Mouse (Mus musculus): ENCODE results near the gene Six1. TPM values are rescaled to one million over a fixed set of nuclear protein-coding genes. Genes with fewer than 3 reads are reported as not detected.
A peak's percentile ranks its signal among the peaks of the same experiment; 100 is the strongest.

Gene Six1
- total RNA-seq, 1 experiment, result 2.9 TPM

DNA sequence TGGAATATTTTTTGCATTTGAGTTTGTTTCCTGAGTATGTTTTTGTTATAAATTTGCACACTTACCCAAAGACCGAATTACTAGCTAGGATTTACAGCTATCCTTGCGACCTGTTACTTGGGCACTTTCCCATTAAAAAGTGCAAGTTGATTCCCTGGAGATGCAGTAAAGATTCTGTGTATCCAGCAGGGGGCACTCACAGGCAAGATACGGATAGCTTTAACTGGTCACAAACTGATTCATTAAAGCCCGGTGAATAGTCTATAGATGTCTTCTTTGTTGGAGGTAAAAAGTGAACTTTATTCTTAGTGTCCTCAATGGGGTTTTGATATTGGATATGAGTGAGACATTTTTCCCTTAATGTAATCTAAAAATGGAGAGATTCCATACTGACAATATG is 32.7 kb downstream of the Six1 start:
- no peaks in the 10 kb centered on the region for H3K9me3 ChIP-seq (ENCODE audit: control insufficient read depth, insufficient read depth, low read depth, low read length)
- no peaks in the 10 kb centered on the region for H3K4me1 ChIP-seq (ENCODE audit: control insufficient read depth in 2 of 2, insufficient read depth in 2 of 2, low read length in 2 of 2, poor library complexity in 1 of 2)
- H3K9ac ChIP-seq (ENCODE audit: insufficient read depth, low read depth, low read length, poor library complexity, severe bottlenecking), result no peak overlapping the region
- DNase-seq (ENCODE audit: low read depth, low spot score), result peak; percentile 62
- no peak overlapping the region for H3K27ac ChIP-seq (ENCODE audit: insufficient read depth, low read depth, low read length, poor library complexity, severe bottlenecking)
- H3K36me3 ChIP-seq (ENCODE audit: control insufficient read depth, insufficient read depth, low read length, poor library complexity, severe bottlenecking), result no peaks in the 10 kb centered on the region
- in situ Hi-C loops (cut with MboI; ENCODE audit: low sequenced_read_pairs in 2 of 2, unreplicated experiment in 2 of 2), result loop anchor here in 1 of 2 experiments (10.0 kb wide), 1 partner anchor 434 kb away; no protein-coding TSS in a partner anchor
- no peak overlapping the region for H3K4me3 ChIP-seq (ENCODE audit: insufficient read depth in 1 of 2, low read depth in 1 of 2, low read length in 2 of 2, poor library complexity in 1 of 2, severe bottlenecking in 1 of 2)
- TF ChIP-seq HCFC1 (IDR thresholded peaks at IDR 0.05; ENCODE audit: borderline replicate concordance, insufficient read depth, low read length) (no peak), CHD2 (IDR thresholded peaks at IDR 0.05; ENCODE audit: low read depth, low read length) (no peak), ZC3H11A (IDR thresholded peaks at IDR 0.05; ENCODE audit: borderline replicate concordance, low read depth, low read length) (peak; percentile 85; the same call in 1 of the 2 replicates), MAFK (IDR thresholded peaks at IDR 0.05; ENCODE audit: insufficient read depth, low read depth, low read length) (no peak), ZNF384 (IDR thresholded peaks at IDR 0.05; ENCODE audit: low read depth, low read length) (no peak)

DNA sequence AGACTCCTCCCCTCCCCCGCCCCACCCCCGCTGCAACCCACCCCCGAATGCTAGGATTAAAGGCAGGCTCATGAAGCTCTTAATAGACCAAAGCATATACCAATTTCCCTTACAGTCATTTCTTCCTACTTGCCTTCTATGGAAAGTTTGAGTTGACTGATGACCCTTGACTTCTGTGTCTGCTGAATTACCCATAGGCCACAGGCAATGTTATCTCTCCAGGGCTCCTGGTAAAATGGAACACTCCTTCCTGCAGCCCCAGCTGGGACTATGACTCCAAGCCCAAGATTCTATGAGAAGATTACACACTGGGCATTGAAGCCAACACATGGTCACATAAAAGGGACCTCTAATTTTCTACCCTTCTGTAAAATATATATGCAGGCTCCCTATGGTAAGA is 33.3 kb downstream of the Six1 start:
- Histone ChIP-seq H3K4me3 (ENCODE audit: insufficient read depth in 1 of 2, low read depth in 1 of 2, low read length in 2 of 2, poor library complexity in 1 of 2, severe bottlenecking in 1 of 2) (no peak overlapping the region), H3K36me3 (ENCODE audit: control insufficient read depth, insufficient read depth, low read length, poor library complexity, severe bottlenecking) (no peaks in the 10 kb centered on the region), H3K9me3 (ENCODE audit: control insufficient read depth, insufficient read depth, low read depth, low read length) (no peaks in the 10 kb centered on the region), H3K9ac (ENCODE audit: insufficient read depth, low read depth, low read length, poor library complexity, severe bottlenecking) (no peak overlapping the region), H3K4me1 (ENCODE audit: control insufficient read depth in 2 of 2, insufficient read depth in 2 of 2, low read length in 2 of 2, poor library complexity in 1 of 2) (no peaks in the 10 kb centered on the region), H3K27ac (ENCODE audit: insufficient read depth, low read depth, low read length, poor library complexity, severe bottlenecking) (no peak overlapping the region)
- in situ Hi-C loops (cut with MboI; ENCODE audit: low sequenced_read_pairs in 2 of 2, unreplicated experiment in 2 of 2), result loop anchor here in 1 of 2 experiments (10.0 kb wide), 1 partner anchor 434 kb away; no protein-coding TSS in a partner anchor
- DNase-seq (ENCODE audit: low read depth, low spot score), result no peak
- no peak for TF ChIP-seq HCFC1 (IDR thresholded peaks at IDR 0.05; ENCODE audit: borderline replicate concordance, insufficient read depth, low read length)
- no peak for TF ChIP-seq CHD2 (IDR thresholded peaks at IDR 0.05; ENCODE audit: low read depth, low read length)
- no peak for TF ChIP-seq ZNF384 (IDR thresholded peaks at IDR 0.05; ENCODE audit: low read depth, low read length)
- no peak for TF ChIP-seq ZC3H11A (IDR thresholded peaks at IDR 0.05; ENCODE audit: borderline replicate concordance, low read depth, low read length)
- no peak for TF ChIP-seq MAFK (IDR thresholded peaks at IDR 0.05; ENCODE audit: insufficient read depth, low read depth, low read length)

DNA sequence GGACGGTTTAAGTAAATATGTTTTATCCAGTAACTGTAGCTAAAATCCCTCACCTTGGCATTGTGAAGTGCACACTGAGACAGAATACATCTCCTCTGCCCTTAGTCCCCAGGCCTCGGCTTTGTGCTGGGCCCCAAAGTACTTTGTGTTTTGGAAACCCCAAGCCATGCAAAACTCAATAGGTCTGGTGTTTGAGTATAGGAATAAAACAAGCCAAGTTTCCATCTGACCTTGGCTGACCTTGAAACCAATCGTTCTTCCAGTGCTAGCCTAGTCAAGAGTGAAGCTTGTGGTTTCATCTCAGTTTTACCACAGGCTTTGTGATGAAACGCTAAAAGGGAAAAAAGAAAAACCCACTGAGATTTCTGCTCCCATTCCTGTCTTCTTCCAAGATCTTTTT is 34.8 kb downstream of the Six1 start:
- no peak for DNase-seq (ENCODE audit: low read depth, low spot score)
- H3K9ac ChIP-seq (ENCODE audit: insufficient read depth, low read depth, low read length, poor library complexity, severe bottlenecking), result no peak overlapping the region
- no peaks in the 10 kb centered on the region for H3K36me3 ChIP-seq (ENCODE audit: control insufficient read depth, insufficient read depth, low read length, poor library complexity, severe bottlenecking)
- no peak for TF ChIP-seq ZNF384 (IDR thresholded peaks at IDR 0.05; ENCODE audit: low read depth, low read length)
- TF ChIP-seq CHD2 (IDR thresholded peaks at IDR 0.05; ENCODE audit: low read depth, low read length), result no peak
- TF ChIP-seq MAFK (IDR thresholded peaks at IDR 0.05; ENCODE audit: insufficient read depth, low read depth, low read length), result no peak
- no peak for TF ChIP-seq ZC3H11A (IDR thresholded peaks at IDR 0.05; ENCODE audit: borderline replicate concordance, low read depth, low read length)
- no peak for TF ChIP-seq HCFC1 (IDR thresholded peaks at IDR 0.05; ENCODE audit: borderline replicate concordance, insufficient read depth, low read length)
- no peak overlapping the region for H3K4me3 ChIP-seq (ENCODE audit: insufficient read depth in 1 of 2, low read depth in 1 of 2, low read length in 2 of 2, poor library complexity in 1 of 2, severe bottlenecking in 1 of 2)
- in situ Hi-C loops (cut with MboI; ENCODE audit: low sequenced_read_pairs in 2 of 2, unreplicated experiment in 2 of 2), result no loop called here
- H3K27ac ChIP-seq (ENCODE audit: insufficient read depth, low read depth, low read length, poor library complexity, severe bottlenecking), result no peak overlapping the region
- H3K9me3 ChIP-seq (ENCODE audit: control insufficient read depth, insufficient read depth, low read depth, low read length), result no peaks in the 10 kb centered on the region
- H3K4me1 ChIP-seq (ENCODE audit: control insufficient read depth in 2 of 2, insufficient read depth in 2 of 2, low read length in 2 of 2, poor library complexity in 1 of 2), result no peaks in the 10 kb centered on the region

DNA sequence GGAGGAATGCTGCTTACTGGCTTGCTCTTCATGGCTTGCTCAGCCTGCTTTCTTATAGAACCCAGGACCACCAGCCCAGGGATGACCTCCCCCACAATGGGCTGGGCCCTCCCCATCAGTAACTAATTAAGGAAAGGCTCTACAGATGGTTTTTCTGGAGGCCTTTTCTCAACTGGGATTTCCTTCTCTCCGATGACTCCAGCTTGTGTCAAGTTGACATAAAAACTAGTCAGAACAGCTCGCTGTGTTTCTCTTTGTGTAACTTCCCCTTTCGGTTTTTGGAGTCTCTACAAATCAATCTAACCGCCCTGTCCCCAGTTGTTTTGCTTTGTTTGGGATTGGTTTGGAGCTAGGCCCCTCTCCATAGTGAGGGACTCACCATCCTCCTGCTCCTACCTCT is 37.5 kb downstream of the Six1 start:
- in situ Hi-C loops (cut with MboI; ENCODE audit: low sequenced_read_pairs in 2 of 2, unreplicated experiment in 2 of 2), result no loop called here
- no peak overlapping the region for H3K9ac ChIP-seq (ENCODE audit: insufficient read depth, low read depth, low read length, poor library complexity, severe bottlenecking)
- DNase-seq (ENCODE audit: low read depth, low spot score), result no peak
- H3K27ac ChIP-seq (ENCODE audit: insufficient read depth, low read depth, low read length, poor library complexity, severe bottlenecking), result no peak overlapping the region
- TF ChIP-seq ZC3H11A (IDR thresholded peaks at IDR 0.05; ENCODE audit: borderline replicate concordance, low read depth, low read length) (no peak), ZNF384 (IDR thresholded peaks at IDR 0.05; ENCODE audit: low read depth, low read length) (no peak)
- no peaks in the 10 kb centered on the region for H3K4me1 ChIP-seq (ENCODE audit: control insufficient read depth in 2 of 2, insufficient read depth in 2 of 2, low read length in 2 of 2, poor library complexity in 1 of 2)
- no peak overlapping the region for H3K4me3 ChIP-seq (ENCODE audit: insufficient read depth in 1 of 2, low read depth in 1 of 2, low read length in 2 of 2, poor library complexity in 1 of 2, severe bottlenecking in 1 of 2)
- H3K36me3 ChIP-seq (ENCODE audit: control insufficient read depth, insufficient read depth, low read length, poor library complexity, severe bottlenecking), result no peaks in the 10 kb centered on the region
- no peaks in the 10 kb centered on the region for H3K9me3 ChIP-seq (ENCODE audit: control insufficient read depth, insufficient read depth, low read depth, low read length)

DNA sequence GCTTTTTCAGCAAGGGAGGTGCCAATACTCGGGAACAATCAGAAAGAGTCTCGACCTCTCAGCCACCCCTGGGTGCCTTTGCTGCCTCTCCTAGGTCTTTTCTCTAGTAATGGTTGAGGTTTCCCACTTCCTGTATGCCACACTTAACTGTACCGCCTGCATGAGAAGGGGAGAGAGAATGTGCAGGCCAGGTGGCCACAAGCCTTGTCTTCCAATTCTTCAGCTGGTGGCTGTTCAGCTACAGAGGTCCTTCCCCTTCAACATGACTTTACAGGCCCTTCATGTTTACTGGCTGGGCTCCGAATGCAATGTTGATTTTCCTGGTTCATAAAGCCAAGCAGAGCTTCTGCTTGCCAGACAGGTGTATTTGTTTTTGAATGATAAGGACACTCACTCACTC is 39.4 kb downstream of the Six1 start:
- Histone ChIP-seq H3K4me3 (ENCODE audit: insufficient read depth in 1 of 2, low read depth in 1 of 2, low read length in 2 of 2, poor library complexity in 1 of 2, severe bottlenecking in 1 of 2) (no peak overlapping the region), H3K4me1 (ENCODE audit: control insufficient read depth in 2 of 2, insufficient read depth in 2 of 2, low read length in 2 of 2, poor library complexity in 1 of 2) (no peaks in the 10 kb centered on the region; a peak in 1 of 4 replicates), H3K36me3 (ENCODE audit: control insufficient read depth, insufficient read depth, low read length, poor library complexity, severe bottlenecking) (no peaks in the 10 kb centered on the region), H3K27ac (ENCODE audit: insufficient read depth, low read depth, low read length, poor library complexity, severe bottlenecking) (no peak overlapping the region), H3K9ac (ENCODE audit: insufficient read depth, low read depth, low read length, poor library complexity, severe bottlenecking) (no peak overlapping the region), H3K9me3 (ENCODE audit: control insufficient read depth, insufficient read depth, low read depth, low read length) (no peaks in the 10 kb centered on the region)
- in situ Hi-C loops (cut with MboI; ENCODE audit: low sequenced_read_pairs in 2 of 2, unreplicated experiment in 2 of 2), result no loop called here
- DNase-seq (ENCODE audit: low read depth, low spot score), result no peak
- TF ChIP-seq ZNF384 (IDR thresholded peaks at IDR 0.05; ENCODE audit: low read depth, low read length) (no peak), MAFK (IDR thresholded peaks at IDR 0.05; ENCODE audit: insufficient read depth, low read depth, low read length) (no peak), ZC3H11A (IDR thresholded peaks at IDR 0.05; ENCODE audit: borderline replicate concordance, low read depth, low read length) (no peak), HCFC1 (IDR thresholded peaks at IDR 0.05; ENCODE audit: borderline replicate concordance, insufficient read depth, low read length) (no peak), CHD2 (IDR thresholded peaks at IDR 0.05; ENCODE audit: low read depth, low read length) (no peak)

Data from ES-E14 (cell line).